Mouse (Mus musculus): Measurements from ENCODE around the gene Ccrl2. TPM values are rescaled to one million over a fixed set of nuclear protein-coding genes. Genes with fewer than 3 reads are reported as not detected.

Ccrl2 gene
- total RNA-seq, 2 experiments from 2014 or later: 5.4 to 6.7 TPM

GRCm38 (mm10) chr9:111058943-111059556, 1.7 kb upstream of the Ccrl2 start:
- no peak for DNase-seq

GRCm38 (mm10) chr9:111057544-111058370, 438 bp upstream of the Ccrl2 start:
- DNase-seq: no peak

GRCm38 (mm10) chr9:111056519-111056797, 861 bp downstream of the Ccrl2 start:
- DNase-seq: no peak

GRCm38 (mm10) chr9:111055800-111056518, 1.4 kb downstream of the Ccrl2 start:
- DNase-seq: no peak

- DNase-seq: no peak
These were observed 2.4 kb downstream of the Ccrl2 start for GRCm38 (mm10) chr9:111054923-111055322.

- DNase-seq: no peak
These were observed 8.9 kb downstream of the Ccrl2 start for GRCm38 (mm10) chr9:111048452-111048851.

- no peak for DNase-seq
These were observed 10.1 kb downstream of the Ccrl2 start for GRCm38 (mm10) chr9:111047266-111047665.

- no peak for DNase-seq
These were observed 11.1 kb downstream of the Ccrl2 start for GRCm38 (mm10) chr9:111046222-111046621.

- DNase-seq: peak; percentile 27
These were observed 15.1 kb downstream of the Ccrl2 start for GRCm38 (mm10) chr9:111042266-111042665.

GRCm38 (mm10) chr9:111039966-111040365, 17.4 kb downstream of the Ccrl2 start:
- DNase-seq: peak; percentile 52

- no peak for DNase-seq
These were observed 23.6 kb downstream of the Ccrl2 start for GRCm38 (mm10) chr9:111033717-111034116.

- no peak for DNase-seq
These were observed 30.5 kb downstream of the Ccrl2 start for GRCm38 (mm10) chr9:111026791-111027190.

- no peak for DNase-seq
These were observed 38.3 kb downstream of the Ccrl2 start, which contains the start of gene Ltf for GRCm38 (mm10) chr9:111019022-111019421. Gene Ltf (plus strand): TSS chr9:111019271.

GRCm38 (mm10) chr9:111015658-111016057, 41.7 kb downstream of the Ccrl2 start:
- DNase-seq: no peak

- DNase-seq: no peak
These were observed 45.3 kb downstream of the Ccrl2 start for GRCm38 (mm10) chr9:111012041-111012440.

GRCm38 (mm10) chr9:111011550-111011949, 45.8 kb downstream of the Ccrl2 start:
- DNase-seq: no peak

- DNase-seq: no peak
These were observed 47.6 kb downstream of the Ccrl2 start for GRCm38 (mm10) chr9:111009763-111010162.

GRCm38 (mm10) chr9:111006544-111006943, 50.8 kb downstream of the Ccrl2 start:
- no peak for DNase-seq

Other genes with a start within 250 kb of the Ccrl2 start
- gene Prss44, start 243.5 kb downstream of the Ccrl2 start, total RNA-seq (2021): not detected
- not detected for gene Prss43, start 230.8 kb downstream of the Ccrl2 start, total RNA-seq (2021)
- under 1 TPM in 1 of 2 experiments, not detected in 1; 0.45 TPM for gene Prss45, start 222.9 kb downstream of the Ccrl2 start, total RNA-seq (2021)
- gene Prss46, start 213.0 kb downstream of the Ccrl2 start, total RNA-seq (2021): not detected
- gene Prss50, start 199.6 kb downstream of the Ccrl2 start, total RNA-seq (2021): not detected
- 10 to 100 TPM; 14.4 to 16.3 TPM for gene Als2cl, start 177.6 kb downstream of the Ccrl2 start, total RNA-seq (2021)
- gene Tmie, start 177.4 kb downstream of the Ccrl2 start, total RNA-seq (2021): under 1 TPM; 0.43 to 0.45 TPM
- not detected for gene Fam240a, start 140.7 kb downstream of the Ccrl2 start, total RNA-seq (2021)
- gene Tdgf1, start 111.4 kb downstream of the Ccrl2 start, total RNA-seq (2021): not detected
- gene Lrrc2, start 106.0 kb downstream of the Ccrl2 start, total RNA-seq (2021): 10 to 100 TPM; 15.4 to 16.6 TPM
- 1 to 10 TPM; 1.6 to 1.7 TPM for gene Rtp3, start 66.9 kb downstream of the Ccrl2 start, total RNA-seq (2021)
- 1 to 10 TPM; 2.7 to 3.3 TPM for gene Ltf, start 38.2 kb downstream of the Ccrl2 start, total RNA-seq (2021)
- gene Lrrfip2, start 60.1 kb upstream of the Ccrl2 start, total RNA-seq (2021): 100 to 1,000 TPM; 132 to 133 TPM
- 10 to 100 TPM; 24.3 to 25.0 TPM for gene Mlh1, start 214.3 kb upstream of the Ccrl2 start, total RNA-seq (2021)
- gene Epm2aip1, start 214.4 kb upstream of the Ccrl2 start, total RNA-seq (2021): 10 to 100 TPM; 32.5 to 35.4 TPM